Mouse (Mus musculus) G1E (cell line): ENCODE measurements at regions not wholly inside any gene's neighbourhood (a gene's known extent, or its start where the extent isn't known, plus 50 kb on each side); places are given as distances from the start of the nearest gene placed in this dataset.

Experiments used
- ATAC-seq: 2 replicates; pipeline ENCODE4 v1.8.0; 2016; ENCODE audit warnings: mild to moderate bottlenecking; ENCODE audit not compliant: insufficient number of reproducible peaks, poor library complexity, low FRiP score, severe bottlenecking; ENCODE audit errors: extremely low read depth
- DNase-seq: peaks from one replicate; pipeline ENCODE4 v3.0.0; 2012; ENCODE audit warnings: low spot score
- H3K27me3 ChIP-seq: 2 replicates; pipeline ENCODE4 v1.6.1; 2012; ENCODE audit warnings: mild to moderate bottlenecking, low read length, inconsistent platforms; ENCODE audit not compliant: insufficient read depth
- H3K36me3 ChIP-seq: replicated peaks from 2 replicates; pipeline ENCODE3; 2012; ENCODE audit warnings: mild to moderate bottlenecking, inconsistent platforms
- H3K4me1 ChIP-seq: 2 replicates; pipeline ENCODE4 v1.6.1; 2012; ENCODE audit warnings: low read depth, low read length, inconsistent platforms, mixed read lengths; ENCODE audit not compliant: insufficient read depth
- H3K4me3 ChIP-seq: 2 replicates; pipeline ENCODE4 v1.5.1; 2012; ENCODE audit warnings: low read depth, mild to moderate bottlenecking, inconsistent platforms, low read length, moderate library complexity, mixed read lengths
- H3K9me3 ChIP-seq: replicated peaks from 2 replicates; pipeline ENCODE4 v1.6.1; 2012; ENCODE audit warnings: inconsistent platforms
- CTCF ChIP-seq: IDR thresholded peaks from 2 replicates; pipeline ENCODE4 v1.5.1; 2012; ENCODE audit warnings: low read depth, low read length, inconsistent platforms, mixed read lengths
- GATA1 ChIP-seq: IDR thresholded peaks from 2 replicates; pipeline ENCODE4 v1.6.1; 2012; ENCODE audit warnings: borderline replicate concordance, low read length, inconsistent platforms, mixed read lengths
- GATA2 ChIP-seq: IDR thresholded peaks from 2 replicates; pipeline ENCODE4 v1.6.1; 2012; ENCODE audit warnings: low read depth, low read length, inconsistent platforms, borderline replicate concordance
- POLR2AphosphoS5 ChIP-seq: IDR thresholded peaks from 2 replicates; pipeline ENCODE4 v1.6.1; 2012; ENCODE audit warnings: low read depth, low read length, inconsistent platforms; ENCODE audit not compliant: insufficient replicate concordance
- TAL1 ChIP-seq: conservative IDR thresholded peaks from 2 replicates; pipeline ENCODE4 v1.6.1; 2012; ENCODE audit warnings: low read depth, low read length, inconsistent platforms, mixed read lengths

GRCm38 (mm10) chr9:47276303-47277005 is 253.5 kb upstream of the Cadm1 start:
- Histone ChIP-seq H3K27me3 (no peaks in the 10 kb centered on the region), H3K4me1 (no peaks in the 10 kb centered on the region), H3K9me3 (peaks cover 49% of the 10 kb centered on the region), H3K36me3 (no peaks in the 10 kb centered on the region), H3K4me3 (no peak overlapping the region)
- DNase-seq = no peak
- no peak for TF ChIP-seq TAL1
- TF ChIP-seq GATA2 = no peak
- no peak for TF ChIP-seq GATA1
- TF ChIP-seq POLR2AphosphoS5 = no peak
- TF ChIP-seq CTCF = no peak
- no peak for ATAC-seq

GRCm38 (mm10) chr9:47279410-47279809 is 250.6 kb upstream of the Cadm1 start:
- Histone ChIP-seq H3K27me3 (no peaks in the 10 kb centered on the region), H3K4me1 (no peaks in the 10 kb centered on the region), H3K36me3 (no peaks in the 10 kb centered on the region), H3K9me3 (peaks cover 37% of the 10 kb centered on the region), H3K4me3 (no peak overlapping the region)
- no peak for DNase-seq
- ATAC-seq = no peak
- no peak for TF ChIP-seq POLR2AphosphoS5
- no peak for TF ChIP-seq TAL1
- no peak for TF ChIP-seq CTCF
- TF ChIP-seq GATA1 = no peak
- TF ChIP-seq GATA2 = no peak

- DNase-seq (no peak), ATAC-seq (no peak)
- Histone ChIP-seq H3K27me3 (no peaks in the 10 kb centered on the region), H3K4me3 (no peak overlapping the region), H3K9me3 (peaks cover 33% of the 10 kb centered on the region), H3K36me3 (no peaks in the 10 kb centered on the region), H3K4me1 (no peaks in the 10 kb centered on the region)
- no peak for TF ChIP-seq TAL1
- no peak for TF ChIP-seq POLR2AphosphoS5
- TF ChIP-seq CTCF = no peak
- TF ChIP-seq GATA2 = no peak
- no peak for TF ChIP-seq GATA1
These were observed 249.8 kb upstream of the Cadm1 start for GRCm38 (mm10) chr9:47280146-47280545.

- DNase-seq = no peak
- TF ChIP-seq TAL1 (no peak), GATA2 (no peak), POLR2AphosphoS5 (no peak), CTCF (no peak), GATA1 (no peak)
- Histone ChIP-seq H3K4me1 (no peaks in the 10 kb centered on the region), H3K27me3 (no peaks in the 10 kb centered on the region), H3K9me3 (peaks cover 29% of the 10 kb centered on the region), H3K36me3 (no peaks in the 10 kb centered on the region), H3K4me3 (no peak overlapping the region)
- no peak for ATAC-seq
These were observed 249.4 kb upstream of the Cadm1 start for GRCm38 (mm10) chr9:47280598-47280997.

GRCm38 (mm10) chr9:47283746-47284455 is 246.1 kb upstream of the Cadm1 start:
- TF ChIP-seq POLR2AphosphoS5 (no peak), GATA2 (no peak), GATA1 (no peak), TAL1 (no peak), CTCF (no peak)
- ATAC-seq = no peak
- H3K4me1 ChIP-seq = no peaks in the 10 kb centered on the region
- H3K4me3 ChIP-seq = no peak overlapping the region
- H3K9me3 ChIP-seq = peaks cover 29% of the 10 kb centered on the region
- no peaks in the 10 kb centered on the region for H3K27me3 ChIP-seq
- DNase-seq = no peak
- no peaks in the 10 kb centered on the region for H3K36me3 ChIP-seq

GRCm38 (mm10) chr9:47286930-47287722 is 242.8 kb upstream of the Cadm1 start:
- Histone ChIP-seq H3K27me3 (no peaks in the 10 kb centered on the region), H3K4me3 (no peak overlapping the region), H3K9me3 (peaks cover 13% of the 10 kb centered on the region), H3K36me3 (no peaks in the 10 kb centered on the region), H3K4me1 (no peaks in the 10 kb centered on the region)
- TF ChIP-seq TAL1 (no peak), POLR2AphosphoS5 (no peak), CTCF (no peak), GATA2 (no peak), GATA1 (no peak)
- ATAC-seq (no peak), DNase-seq (no peak)
